Mouse (Mus musculus): ENCODE data around the gene Foxn3. TPM values are rescaled to one million over a fixed set of nuclear protein-coding genes. Genes with fewer than 3 reads are reported as not detected.

Gene Foxn3
- polyA plus RNA-seq, 1 experiment: 91.0 TPM

- no peak overlapping the region for H3K4me3 ChIP-seq (ENCODE audit: insufficient read depth, low read depth, low read length)
- H3K4me1 ChIP-seq (ENCODE audit: control insufficient read depth, insufficient read depth, low read length): peaks cover 2% of the 10 kb centered on the region; the same call in 1 of the 2 replicates
- H3K27ac ChIP-seq (ENCODE audit: insufficient read depth, low read depth, low read length): no peak overlapping the region
- no peak for TF ChIP-seq POLR2A (IDR thresholded peaks at IDR 0.05; ENCODE audit: insufficient read depth, low read depth, low read length)
- TF ChIP-seq CTCF (IDR thresholded peaks at IDR 0.05; ENCODE audit: insufficient read depth, low read depth, low read length): no peak
- WGBS: 49% methylated on average over 10 of the region's 10 CpGs
These were observed 409.7 kb downstream of the Foxn3 start for GRCm38 (mm10) chr12:99153664-99154063.

GRCm38 (mm10) chr12:99150126-99150525 lies 413.3 kb downstream of the Foxn3 start:
- Histone ChIP-seq H3K27ac (ENCODE audit: insufficient read depth, low read depth, low read length) (no peak overlapping the region), H3K4me1 (ENCODE audit: control insufficient read depth, insufficient read depth, low read length) (peaks cover 2% of the 10 kb centered on the region; the same call in 1 of the 2 replicates), H3K4me3 (ENCODE audit: insufficient read depth, low read depth, low read length) (no peak overlapping the region)
- TF ChIP-seq POLR2A (IDR thresholded peaks at IDR 0.05; ENCODE audit: insufficient read depth, low read depth, low read length) (no peak), CTCF (IDR thresholded peaks at IDR 0.05; ENCODE audit: insufficient read depth, low read depth, low read length) (peak; percentile 31; the same call in 1 of the 2 replicates)
- WGBS: 60% methylated on average over 4 of the region's 4 CpGs

GRCm38 (mm10) chr12:99149193-99149592 lies 414.2 kb downstream of the Foxn3 start:
- TF ChIP-seq CTCF (IDR thresholded peaks at IDR 0.05; ENCODE audit: insufficient read depth, low read depth, low read length) (no peak), POLR2A (IDR thresholded peaks at IDR 0.05; ENCODE audit: insufficient read depth, low read depth, low read length) (no peak)
- Histone ChIP-seq H3K4me3 (ENCODE audit: insufficient read depth, low read depth, low read length) (no peak overlapping the region), H3K27ac (ENCODE audit: insufficient read depth, low read depth, low read length) (no peak overlapping the region), H3K4me1 (ENCODE audit: control insufficient read depth, insufficient read depth, low read length) (peaks cover 2% of the 10 kb centered on the region; the same call in 1 of the 2 replicates)
- 96% methylated on average over 6 of the region's 6 CpGs for WGBS

All from olfactory bulb, adult 2 months (tissue).